Mouse (Mus musculus): ENCODE measurements around the gene Rnpep. TPM values are rescaled to one million over a fixed set of nuclear protein-coding genes. Genes with fewer than 3 reads are reported as not detected.

The Rnpep gene
- total RNA-seq (2015) (79.1 and 93.5 TPM in 2 replicates), total RNA-seq (2017) (77.3 and 83.4 TPM in 2 replicates)

GRCm38 (mm10) chr1:135283826-135284291 lies at the start of gene Rnpep:
Gene Rnpep, minus strand, starts transcription at chr1:135284084.
- peak; percentile 68 for ATAC-seq (replicated peaks; ENCODE audit: poor library complexity)

- no peak for ATAC-seq (replicated peaks; ENCODE audit: poor library complexity)
These were observed 46.7 kb upstream of the Rnpep start for GRCm38 (mm10) chr1:135330578-135330977.

GRCm38 (mm10) chr1:135328368-135328767 lies 44.5 kb upstream of the Rnpep start:
- ATAC-seq (replicated peaks; ENCODE audit: poor library complexity): no peak

- ATAC-seq (replicated peaks; ENCODE audit: poor library complexity): no peak
These were observed 42.0 kb upstream of the Rnpep start for GRCm38 (mm10) chr1:135325934-135326333.

GRCm38 (mm10) chr1:135324571-135324970 lies 40.7 kb upstream of the Rnpep start, which contains the start of gene Lmod1:
Gene Lmod1, plus strand, starts transcription at chr1:135324807.
- ATAC-seq (replicated peaks; ENCODE audit: poor library complexity): no peak

- no peak for ATAC-seq (replicated peaks; ENCODE audit: poor library complexity)
These were observed 39.5 kb upstream of the Rnpep start for GRCm38 (mm10) chr1:135323367-135323901.

- peak; percentile 99 for ATAC-seq (replicated peaks; ENCODE audit: poor library complexity)
These were observed 29.6 kb upstream of the Rnpep start, which contains the start of gene Timm17a for GRCm38 (mm10) chr1:135313284-135314031. Gene Timm17a, minus strand, starts transcription at chr1:135313778.

GRCm38 (mm10) chr1:135312201-135312600 lies 28.3 kb upstream of the Rnpep start:
- no peak for ATAC-seq (replicated peaks; ENCODE audit: poor library complexity)

GRCm38 (mm10) chr1:135311356-135311755 lies 27.5 kb upstream of the Rnpep start:
- no peak for ATAC-seq (replicated peaks; ENCODE audit: poor library complexity)

GRCm38 (mm10) chr1:135290908-135291307 lies 7.0 kb upstream of the Rnpep start:
- ATAC-seq (replicated peaks; ENCODE audit: poor library complexity): no peak

- no peak for ATAC-seq (replicated peaks; ENCODE audit: poor library complexity)
These were observed 2.4 kb upstream of the Rnpep start for GRCm38 (mm10) chr1:135286311-135286710.

GRCm38 (mm10) chr1:135283287-135283825 lies 528 bp downstream of the Rnpep start:
- ATAC-seq (replicated peaks; ENCODE audit: poor library complexity): peak; percentile 23; the same call in 1 of the 2 replicates

- ATAC-seq (replicated peaks; ENCODE audit: poor library complexity): peak; percentile 75
These were observed 1.2 kb downstream of the Rnpep start for GRCm38 (mm10) chr1:135282536-135283286.

- no peak for ATAC-seq (replicated peaks; ENCODE audit: poor library complexity)
These were observed 2.0 kb downstream of the Rnpep start for GRCm38 (mm10) chr1:135281841-135282240.

- ATAC-seq (replicated peaks; ENCODE audit: poor library complexity): peak; percentile 45
These were observed 3.2 kb downstream of the Rnpep start for GRCm38 (mm10) chr1:135280646-135281045.

- ATAC-seq (replicated peaks; ENCODE audit: poor library complexity): no peak
These were observed 12.5 kb downstream of the Rnpep start for GRCm38 (mm10) chr1:135271371-135271770.

- ATAC-seq (replicated peaks; ENCODE audit: poor library complexity): peak; percentile 94
These were observed 16.0 kb downstream of the Rnpep start for GRCm38 (mm10) chr1:135267663-135268446.

GRCm38 (mm10) chr1:135265834-135266233 lies 18.1 kb downstream of the Rnpep start:
- ATAC-seq (replicated peaks; ENCODE audit: poor library complexity): peak; percentile 35; the same call in 1 of the 2 replicates

GRCm38 (mm10) chr1:135263316-135263715 lies 20.6 kb downstream of the Rnpep start:
- no peak for ATAC-seq (replicated peaks; ENCODE audit: poor library complexity)

GRCm38 (mm10) chr1:135262329-135262728 lies 21.6 kb downstream of the Rnpep start:
- no peak for ATAC-seq (replicated peaks; ENCODE audit: poor library complexity)

Data from megakaryocyte progenitor cell, adult 5-6 weeks (primary cell).